Mouse (Mus musculus): ENCODE measurements at regions not wholly inside any gene's neighbourhood (a gene's known extent, or its start where the extent isn't known, plus 50 kb on each side); places are given as distances from the start of the nearest gene placed in this dataset.

GRCm38 (mm10) chr1:90268131-90268691 is 64.4 kb downstream of the Ackr3 start:
- DNase-seq (ENCODE audit: low read depth) = no peak

GRCm38 (mm10) chr1:90268951-90269350 is 65.2 kb downstream of the Ackr3 start:
- no peak for DNase-seq (ENCODE audit: low read depth)

- DNase-seq (ENCODE audit: low read depth) = no peak
These were observed 66.1 kb downstream of the Ackr3 start for GRCm38 (mm10) chr1:90269836-90270235.

- DNase-seq (ENCODE audit: low read depth) = no peak
These were observed 67.5 kb downstream of the Ackr3 start for GRCm38 (mm10) chr1:90271326-90271725.

- DNase-seq (ENCODE audit: low read depth) = no peak
These were observed 68.6 kb downstream of the Ackr3 start for GRCm38 (mm10) chr1:90272411-90272810.

GRCm38 (mm10) chr1:90272830-90273628 is 69.2 kb downstream of the Ackr3 start:
- no peak for DNase-seq (ENCODE audit: low read depth)

- DNase-seq (ENCODE audit: low read depth) = no peak
These were observed 69.8 kb downstream of the Ackr3 start for GRCm38 (mm10) chr1:90273629-90273928.

- no peak for DNase-seq (ENCODE audit: low read depth)
These were observed 71.3 kb downstream of the Ackr3 start for GRCm38 (mm10) chr1:90274968-90275651.

- DNase-seq (ENCODE audit: low read depth) = no peak
These were observed 72.2 kb downstream of the Ackr3 start for GRCm38 (mm10) chr1:90275786-90276520.

GRCm38 (mm10) chr1:90277486-90278255 is 73.9 kb downstream of the Ackr3 start:
- DNase-seq (ENCODE audit: low read depth) = no peak

- DNase-seq (ENCODE audit: low read depth) = no peak
These were observed 75.5 kb downstream of the Ackr3 start for GRCm38 (mm10) chr1:90279066-90279839.

GRCm38 (mm10) chr1:90280227-90280626 is 76.4 kb downstream of the Ackr3 start:
- no peak for DNase-seq (ENCODE audit: low read depth)

- no peak for DNase-seq (ENCODE audit: low read depth)
These were observed 77.5 kb downstream of the Ackr3 start for GRCm38 (mm10) chr1:90281255-90281654.

GRCm38 (mm10) chr1:90281956-90282355 is 78.2 kb downstream of the Ackr3 start:
- no peak for DNase-seq (ENCODE audit: low read depth)

GRCm38 (mm10) chr1:90282367-90282766 is 78.6 kb downstream of the Ackr3 start:
- no peak for DNase-seq (ENCODE audit: low read depth)

GRCm38 (mm10) chr1:90283176-90283775 is 79.5 kb downstream of the Ackr3 start:
- DNase-seq (ENCODE audit: low read depth) = no peak

- no peak for DNase-seq (ENCODE audit: low read depth)
These were observed 80.3 kb downstream of the Ackr3 start for GRCm38 (mm10) chr1:90283912-90284636.

GRCm38 (mm10) chr1:90285318-90285717 is 81.5 kb downstream of the Ackr3 start:
- DNase-seq (ENCODE audit: low read depth) = no peak

- DNase-seq (ENCODE audit: low read depth) = no peak
These were observed 83.5 kb downstream of the Ackr3 start for GRCm38 (mm10) chr1:90287251-90287650.

All from c-Kit-positive CD71-positive TER-119-negative erythroid progenitor cells, embryonic 14.5 days (primary cell).